In the genomic region with DNA sequence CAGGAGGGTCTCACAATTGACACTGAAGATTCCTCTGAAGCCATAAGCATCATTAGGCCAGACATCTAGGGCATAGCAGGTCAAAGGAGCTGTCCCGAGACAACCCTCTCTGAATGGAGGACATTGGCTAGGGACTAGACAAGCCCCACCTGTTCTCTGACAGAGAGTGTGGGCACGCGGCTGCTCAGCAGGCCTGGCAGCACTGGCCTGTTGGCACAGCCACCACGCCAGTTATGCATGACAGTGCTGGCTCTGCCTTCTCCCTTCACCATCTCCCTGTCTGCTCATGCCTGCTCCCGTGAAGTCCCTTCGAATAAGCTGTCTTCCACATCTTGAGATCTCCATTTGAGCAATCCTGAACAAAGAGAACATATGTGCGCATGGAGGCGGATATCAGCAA, we compare ENCODE assay signal across 25 mouse cellular contexts. TPM values are rescaled to one million over a fixed set of nuclear protein-coding genes. Genes with fewer than 3 reads are reported as not detected.
DNase-seq lines count a peak whose midpoint lies in the region.
"Had no signal": no experiment of that assay in that cellular context is flagged by ENCODE, and none has a peak within 500 bp of the region (broad histone marks: within the 10 kb centered on the region; RNA-seq: fewer than 3 reads in every experiment).

No protein-coding gene starts in this region.

- no peaks in the 10 kb centered on the region for H3K9me3 ChIP-seq in heart, embryonic 10.5 days
- H3K9me3 ChIP-seq: embryonic facial prominence, embryonic 10.5 days; heart, embryonic 13.5 days; midbrain, embryonic 10.5 days had no signal

- DNase-seq in cerebellum, adult 11-12 months = peak; percentile 5
- DNase-seq in cerebellum, adult 9-10 months = no peak
- peak; percentile 18 to 25 for DNase-seq in heart, adult 18-20 months
- DNase-seq in heart, embryonic 10.5 days (ENCODE audit: low spot score) = no peak
- peak; percentile 54 for DNase-seq in Muller cell, postnatal 12 days (ENCODE audit: inconsistent ontology term)
- peak; percentile 56 to 70 for DNase-seq in cerebellum, postnatal 36 days
- DNase-seq in right cerebral cortex, postnatal 4 days = no peak
- no peak for DNase-seq in liver
- DNase-seq: kidney, adult 9 months; kidney, postnatal 4 days; lung, adult 2 months; lung, postnatal 4 days; thymus, adult 18-20 months had no signal

- H3K27ac ChIP-seq in heart, embryonic 10.5 days = no peak overlapping the region
- H3K27ac ChIP-seq: embryonic facial prominence, embryonic 10.5 days; heart, embryonic 13.5 days; midbrain, embryonic 10.5 days had no signal

- 79% methylated on average over 8 of the region's 8 CpGs for WGBS in heart, embryonic 10.5 days

- no peaks in the 10 kb centered on the region for H3K27me3 ChIP-seq in heart, embryonic 10.5 days (ENCODE audit: insufficient read depth, poor library complexity, severe bottlenecking)
- H3K27me3 ChIP-seq: heart, embryonic 13.5 days had no signal

- no peaks in the 10 kb centered on the region for H3K4me1 ChIP-seq in heart, embryonic 10.5 days
- H3K4me1 ChIP-seq: embryonic facial prominence, embryonic 10.5 days; heart, embryonic 13.5 days; midbrain, embryonic 10.5 days had no signal

- H3K36me3 ChIP-seq in heart, embryonic 10.5 days = no peaks in the 10 kb centered on the region
- H3K36me3 ChIP-seq: embryonic facial prominence, embryonic 10.5 days; heart, embryonic 13.5 days; midbrain, embryonic 10.5 days had no signal

- no peak overlapping the region for H3K4me3 ChIP-seq in heart, embryonic 10.5 days
- H3K4me3 ChIP-seq: embryonic facial prominence, embryonic 10.5 days; erythroblast, embryonic 14.5 days; heart, embryonic 13.5 days; midbrain, embryonic 10.5 days had no signal

RNA-seq across cellular contexts. Expression of gene Sostdc1, which starts 24.3 kb away (rescaled TPM):
- total RNA-seq in heart, adult 18-20 months (2021) = under 1 TPM; 0.37 to 0.41 TPM
- polyA plus RNA-seq in heart, embryonic 10.5 days (2016; fragmentation: Nextera tagmentation; extraction: Ambion mirVana) = 1.4 and 4.9 TPM in 2 replicates
- total RNA-seq: MEL; neutrophil, adult 5-6 weeks had no signal
- polyA plus RNA-seq: erythroblast, embryonic 14.5 days had no signal

RNA-seq across cellular contexts. Expression of gene Lrrc72, which starts 36.4 kb away (rescaled TPM):
- total RNA-seq in heart, adult 18-20 months (2021) = not detected
- not detected in 2 replicates for polyA plus RNA-seq in heart, embryonic 10.5 days (2016; fragmentation: Nextera tagmentation; extraction: Ambion mirVana)
- total RNA-seq: adrenal gland, adult 18-20 months; heart, postnatal 36 days; layer of hippocampus, postnatal 25 days; left cerebral cortex, postnatal 14 days; MEL; neutrophil, adult 5-6 weeks had no signal
- polyA plus RNA-seq: embryonic facial prominence, embryonic 10.5 days; erythroblast, embryonic 14.5 days; heart, embryonic 13.5 days; liver, embryonic 11.5 days; lung, adult 2 months; midbrain, embryonic 10.5 days; urinary bladder, adult 2 months had no signal

Comparison
In these comparisons a context has a peak if more than half of its experiments do, and no peak if none do; other contexts are left out.
1. DNase-seq: peak in cerebellum, adult 11-12 months (single experiment), heart, adult 18-20 months (2 of 2), Muller cell, postnatal 12 days (single experiment) and cerebellum, postnatal 36 days (2 of 2); none in cerebellum, adult 9-10 months (single experiment), heart, embryonic 10.5 days (single experiment), right cerebral cortex, postnatal 4 days (single experiment) and liver (single experiment).